Mouse (Mus musculus) kidney, postnatal 36 days (tissue): ENCODE data around the gene Ikzf4.
"Not testable (repeated sequence)": the region's sequence is repeated elsewhere in the genome, so short reads cannot be mapped to it uniquely, and the experiment has no call there.

Experiments used
- DNase-seq, 2 experiments: peaks; one replicate each; pipeline ENCODE4 v3.0.0; 2021 to 2022; ENCODE audit warnings: mixed read lengths in 2 of 2

The Ikzf4 gene

GRCm38 (mm10) chr10:128639999-128640398, 5.8 kb downstream of the Ikzf4 start:
- no peak for DNase-seq

- no peak for DNase-seq
Observed at GRCm38 (mm10) chr10:128637011-128637410, 8.8 kb downstream of the Ikzf4 start.

GRCm38 (mm10) chr10:128636561-128636960, 9.2 kb downstream of the Ikzf4 start:
- DNase-seq = no peak

- DNase-seq = no peak
Observed at GRCm38 (mm10) chr10:128635697-128636096, 10.1 kb downstream of the Ikzf4 start.

GRCm38 (mm10) chr10:128631571-128631970, 14.2 kb downstream of the Ikzf4 start:
- DNase-seq = no peak

- not testable (repeated sequence) for DNase-seq
Observed at GRCm38 (mm10) chr10:128630306-128630705, 15.5 kb downstream of the Ikzf4 start.

- no peak for DNase-seq
Observed at GRCm38 (mm10) chr10:128629746-128630145, 16.0 kb downstream of the Ikzf4 start.

- DNase-seq = no peak
Observed at GRCm38 (mm10) chr10:128627398-128628317, 18.1 kb downstream of the Ikzf4 start.

- peak; percentile 88 to 97 for DNase-seq
Observed at GRCm38 (mm10) chr10:128626311-128627310, 19.2 kb downstream of the Ikzf4 start, which contains the start of gene Rps26. Rps26 (minus strand) TSS chr10:128626747.

- DNase-seq = no peak
Observed at GRCm38 (mm10) chr10:128625287-128625894, 20.4 kb downstream of the Ikzf4 start.

GRCm38 (mm10) chr10:128623106-128623613, 22.6 kb downstream of the Ikzf4 start:
- DNase-seq = not testable (repeated sequence)

- DNase-seq = no peak
Observed at GRCm38 (mm10) chr10:128622702-128623101, 23.1 kb downstream of the Ikzf4 start.

- no peak for DNase-seq
Observed at GRCm38 (mm10) chr10:128621986-128622520, 23.7 kb downstream of the Ikzf4 start.

GRCm38 (mm10) chr10:128620241-128620640, 25.6 kb downstream of the Ikzf4 start:
- DNase-seq = no peak

GRCm38 (mm10) chr10:128619148-128619547, 26.6 kb downstream of the Ikzf4 start:
- DNase-seq = not testable (repeated sequence)

GRCm38 (mm10) chr10:128618570-128618969, 27.2 kb downstream of the Ikzf4 start:
- no peak for DNase-seq

- not testable (repeated sequence) for DNase-seq
Observed at GRCm38 (mm10) chr10:128615798-128616448, 29.9 kb downstream of the Ikzf4 start.

- DNase-seq = no peak
Observed at GRCm38 (mm10) chr10:128614934-128615333, 30.9 kb downstream of the Ikzf4 start.

- not testable (repeated sequence) for DNase-seq
Observed at GRCm38 (mm10) chr10:128613820-128614219, 32.0 kb downstream of the Ikzf4 start.

GRCm38 (mm10) chr10:128613154-128613440, 32.7 kb downstream of the Ikzf4 start:
- DNase-seq = no peak

- DNase-seq = peak; percentile 75 to 89
Observed at GRCm38 (mm10) chr10:128612433-128613153, 33.2 kb downstream of the Ikzf4 start.
